Mouse (Mus musculus): ENCODE data around the gene Ppp1r9a. TPM values are rescaled to one million over a fixed set of nuclear protein-coding genes. Genes with fewer than 3 reads are reported as not detected.

Ppp1r9a gene
- total and polyA plus RNA-seq, 3 experiments = 0.03 TPM; not detected in 2

DNA sequence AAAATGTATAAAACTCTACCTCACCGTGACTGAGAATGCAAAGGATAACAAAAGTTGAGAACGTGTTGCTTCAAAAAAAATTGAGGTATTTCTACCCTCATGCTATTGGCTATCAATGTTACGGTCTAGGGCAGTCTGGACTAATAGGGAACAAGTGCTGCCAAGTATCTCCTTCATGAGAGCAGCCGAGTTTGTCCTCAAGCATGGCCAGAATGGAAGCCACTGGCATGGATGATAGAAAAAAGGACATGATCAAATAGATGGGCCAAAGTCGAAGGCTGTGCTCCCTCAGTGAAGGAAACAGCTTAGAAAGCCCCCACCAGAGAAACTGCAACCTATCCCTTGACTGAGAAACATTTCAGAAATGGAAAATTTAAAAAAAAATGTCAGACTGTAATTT, 285.3 kb downstream of the Ppp1r9a start:
- DNase-seq (ENCODE audit: low read depth, low spot score) = no peak

DNA sequence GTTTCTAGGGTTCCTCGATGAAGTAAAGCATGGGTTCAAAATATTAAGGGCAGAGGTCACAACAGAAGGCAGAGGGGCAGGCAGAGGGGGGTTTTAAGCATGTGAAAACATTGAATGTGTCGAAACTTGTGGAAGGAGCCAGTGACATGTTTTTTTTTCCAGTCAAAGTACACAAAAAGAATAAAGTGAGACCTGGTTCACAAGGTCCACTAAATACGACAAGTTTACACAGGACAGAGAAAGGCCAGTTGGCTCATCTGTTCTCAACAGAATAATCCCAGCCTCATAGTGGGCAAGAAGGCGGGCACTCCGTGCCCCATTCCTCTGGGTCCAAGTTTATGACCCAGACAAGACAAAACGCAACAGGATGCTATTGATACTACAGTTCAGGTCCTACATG, 286.2 kb downstream of the Ppp1r9a start:
- H3K9me3 ChIP-seq (replicated peaks; ENCODE audit: insufficient read depth, low read length) = no peaks in the 10 kb centered on the region
- peaks cover 7% of the 10 kb centered on the region in 2 experiments for H3K27me3 ChIP-seq (ENCODE audit: control insufficient read depth in 1 of 2, insufficient read depth in 2 of 2, low read length in 2 of 2)
- no peaks in the 10 kb centered on the region for H3K79me2 ChIP-seq (ENCODE audit: control insufficient read depth, insufficient read depth, low read length, poor library complexity)
- TF ChIP-seq CHD2 (IDR thresholded peaks at IDR 0.05; ENCODE audit: low read length) = no peak
- TF ChIP-seq EP300 (IDR thresholded peaks at IDR 0.05; ENCODE audit: low read depth in 1 of 2, low read length in 2 of 2) = no peak
- no peak for TF ChIP-seq ZC3H11A (IDR thresholded peaks at IDR 0.05; ENCODE audit: low read depth, low read length)
- no peak for TF ChIP-seq USF1 (IDR thresholded peaks at IDR 0.05; ENCODE audit: low read depth, low read length)
- no peak for TF ChIP-seq KAT2A (conservative IDR thresholded peaks at IDR 0.05; ENCODE audit: low read depth, low read length)
- TF ChIP-seq POLR2AphosphoS5 (IDR thresholded peaks at IDR 0.05; ENCODE audit: borderline replicate concordance, low read depth, low read length) = no peak
- TF ChIP-seq SMC3 (IDR thresholded peaks at IDR 0.05; ENCODE audit: low read depth, low read length) = no peak
- no peak for TF ChIP-seq POLR2AphosphoS2 (IDR thresholded peaks at IDR 0.05; ENCODE audit: low read length)
- no peak for TF ChIP-seq CTCF (IDR thresholded peaks at IDR 0.05 in 2 of 3, conservative IDR thresholded peaks at IDR 0.05 in 1 of 3; ENCODE audit: control insufficient read depth in 1 of 3, insufficient read depth in 1 of 3, low read depth in 2 of 3, low read length in 3 of 3, poor library complexity in 1 of 3, severe bottlenecking in 1 of 3)
- TF ChIP-seq ZMIZ1 (IDR thresholded peaks at IDR 0.05; ENCODE audit: low read depth, low read length) = no peak
- no peak for TF ChIP-seq ZNF384 (IDR thresholded peaks at IDR 0.05; ENCODE audit: low read depth, low read length)
- DNase-seq (ENCODE audit: low read depth, low spot score) = no peak
- no peak overlapping the region for H3K9ac ChIP-seq (ENCODE audit: control insufficient read depth, low read depth, low read length, poor library complexity, severe bottlenecking)
- no peak overlapping the region for H3K27ac ChIP-seq (ENCODE audit: control insufficient read depth, low read depth, low read length)
- H3K4me1 ChIP-seq (ENCODE audit: control insufficient read depth in 1 of 2, insufficient read depth in 2 of 2, low read length in 2 of 2) = no peaks in the 10 kb centered on the region
- H3K36me3 ChIP-seq (ENCODE audit: control insufficient read depth in 1 of 2, insufficient read depth in 2 of 2, low read length in 2 of 2) = no peaks in the 10 kb centered on the region
- H3K4me3 ChIP-seq (ENCODE audit: control insufficient read depth in 1 of 2, insufficient read depth in 1 of 2, low read depth in 2 of 2, low read length in 2 of 2) = no peak overlapping the region

More for the DNA sequence above, 285.3 kb downstream of the Ppp1r9a start:
- Histone ChIP-seq H3K27ac (ENCODE audit: control insufficient read depth, low read depth, low read length) (no peak overlapping the region), H3K36me3 (ENCODE audit: control insufficient read depth in 1 of 2, insufficient read depth in 2 of 2, low read length in 2 of 2) (no peaks in the 10 kb centered on the region), H3K4me3 (ENCODE audit: control insufficient read depth in 1 of 2, insufficient read depth in 1 of 2, low read depth in 2 of 2, low read length in 2 of 2) (no peak overlapping the region), H3K9me3 (replicated peaks; ENCODE audit: insufficient read depth, low read length) (no peaks in the 10 kb centered on the region), H3K9ac (ENCODE audit: control insufficient read depth, low read depth, low read length, poor library complexity, severe bottlenecking) (no peak overlapping the region), H3K4me1 (ENCODE audit: control insufficient read depth in 1 of 2, insufficient read depth in 2 of 2, low read length in 2 of 2) (no peaks in the 10 kb centered on the region), H3K27me3 (ENCODE audit: control insufficient read depth in 1 of 2, insufficient read depth in 2 of 2, low read length in 2 of 2) (peaks cover 7 to 9% of the 10 kb centered on the region in 2 experiments), H3K79me2 (ENCODE audit: control insufficient read depth, insufficient read depth, low read length, poor library complexity) (no peaks in the 10 kb centered on the region)
- no peak for TF ChIP-seq MAX (IDR thresholded peaks at IDR 0.05; ENCODE audit: low read length)
- no peak for TF ChIP-seq MAZ (IDR thresholded peaks at IDR 0.05; ENCODE audit: low read depth, low read length)
- no peak for TF ChIP-seq NRF1 (IDR thresholded peaks at IDR 0.05; ENCODE audit: insufficient read depth, low read depth, low read length, poor library complexity, severe bottlenecking)
- no peak for TF ChIP-seq ZKSCAN1 (IDR thresholded peaks at IDR 0.05; ENCODE audit: low read depth, low read length)
- TF ChIP-seq RAD21 (IDR thresholded peaks at IDR 0.05; ENCODE audit: low read depth, low read length) = no peak
- no peak for TF ChIP-seq CHD2 (IDR thresholded peaks at IDR 0.05; ENCODE audit: low read length)
- no peak for TF ChIP-seq ZNF384 (IDR thresholded peaks at IDR 0.05; ENCODE audit: low read depth, low read length)
- no peak for TF ChIP-seq KAT2A (conservative IDR thresholded peaks at IDR 0.05; ENCODE audit: low read depth, low read length)
- no peak for TF ChIP-seq TAL1 (IDR thresholded peaks at IDR 0.05; ENCODE audit: low read length)
